Mouse (Mus musculus): ENCODE results near the gene Sh2d6. TPM values are rescaled to one million over a fixed set of nuclear protein-coding genes. Genes with fewer than 3 reads are reported as not detected.

The Sh2d6 gene
- 0.56 and 0.57 TPM in 2 replicates for polyA plus RNA-seq (2012; rRNA removed)

GRCm38 (mm10) chr6:72521607-72522006 is at the start of gene Sh2d6:
TSS of gene Sh2d6 (minus strand) at chr6:72521707.

GRCm38 (mm10) chr6:72544283-72544987 is 22.9 kb upstream of the Sh2d6 start, which contains the start of gene Capg:
TSS of gene Capg (plus strand) at chr6:72544391.

Other genes starting within 250 kb of the Sh2d6 start
- 0.26 and 0.39 TPM in 2 replicates for gene Sftpb, start 217.1 kb downstream of the Sh2d6 start, polyA plus RNA-seq (2012; rRNA removed)
- gene Usp39, start 176.5 kb downstream of the Sh2d6 start, polyA plus RNA-seq (2012; rRNA removed): 40.9 and 41.5 TPM in 2 replicates
- gene 0610030E20Rik, start 174.4 kb downstream of the Sh2d6 start, polyA plus RNA-seq (2012; rRNA removed): 20.0 and 20.9 TPM in 2 replicates
- 46.0 and 52.2 TPM in 2 replicates for gene Tmem150a, start 166.3 kb downstream of the Sh2d6 start, polyA plus RNA-seq (2012; rRNA removed)
- gene Rnf181, start 154.8 kb downstream of the Sh2d6 start, polyA plus RNA-seq (2012; rRNA removed): 60.0 and 60.7 TPM in 2 replicates
- gene Vamp5, start 141.2 kb downstream of the Sh2d6 start, polyA plus RNA-seq (2012; rRNA removed): 11.6 and 13.3 TPM in 2 replicates
- 16.6 and 18.5 TPM in 2 replicates for gene Vamp8, start 131.0 kb downstream of the Sh2d6 start, polyA plus RNA-seq (2012; rRNA removed)
- gene Ggcx, start 107.4 kb downstream of the Sh2d6 start, polyA plus RNA-seq (2012; rRNA removed): 19.1 and 19.3 TPM in 2 replicates
- gene Mat2a, start 82.1 kb downstream of the Sh2d6 start, polyA plus RNA-seq (2012; rRNA removed): 287 and 303 TPM in 2 replicates
- 5.1 and 8.3 TPM in 2 replicates for gene Capg, start 22.7 kb upstream of the Sh2d6 start, polyA plus RNA-seq (2012; rRNA removed)
- 14.2 and 14.4 TPM in 2 replicates for gene Elmod3, start 76.7 kb upstream of the Sh2d6 start, polyA plus RNA-seq (2012; rRNA removed)
- gene Retsat, start 76.8 kb upstream of the Sh2d6 start, polyA plus RNA-seq (2012; rRNA removed): 3.8 TPM in 2 replicates
- 26.6 and 30.1 TPM in 2 replicates for gene Tgoln1, start 95.3 kb upstream of the Sh2d6 start, polyA plus RNA-seq (2012; rRNA removed)

Measured in central nervous system, embryonic 18 days (tissue).